Mouse (Mus musculus) forebrain, embryonic 14.5 days (tissue): ENCODE data around the gene Stox2. TPM values are rescaled to one million over a fixed set of nuclear protein-coding genes. Genes with fewer than 3 reads are reported as not detected.

Source experiments
- ATAC-seq: fragments of 200-750 bp; cut with Nextera tagmentation; 2 replicates; pipeline ENCODE4 v1.8.0; 2017; ENCODE audit warnings: mild to moderate bottlenecking, moderate library complexity
- DNase-seq: peaks from one replicate; pipeline ENCODE4 v3.0.0-alpha.2; 2015; ENCODE audit warnings: low spot score
- H3K27ac ChIP-seq: fragments of 300-500 bp; sonication (generic); 2 replicates; pipeline ENCODE4 v1.5.1; 2014; ENCODE audit warnings: low read depth, mild to moderate bottlenecking, control low read depth, low read length, moderate library complexity
- H3K27me3 ChIP-seq: fragments of 300-500 bp; sonication (generic); replicated peaks from 2 replicates; pipeline ENCODE4 v1.6.1; 2014; ENCODE audit warnings: low read length, control low read depth, mixed read lengths; ENCODE audit not compliant: control insufficient read depth, insufficient read depth
- H3K36me3 ChIP-seq: fragments of 300-500 bp; sonication (generic); 2 replicates; pipeline ENCODE4 v1.6.1; 2014; ENCODE audit warnings: low read length, control low read depth; ENCODE audit not compliant: control insufficient read depth, insufficient read depth
- H3K4me1 ChIP-seq: fragments of 300-500 bp; sonication (generic); 2 replicates; pipeline ENCODE4 v1.6.1; 2014; ENCODE audit warnings: antibody characterized with exemption, low read length, control low read depth; ENCODE audit not compliant: control insufficient read depth, insufficient read depth
- H3K4me2 ChIP-seq: fragments of 300-500 bp; sonication (generic); 2 replicates; pipeline ENCODE4 v1.6.1; 2014; ENCODE audit warnings: mild to moderate bottlenecking, control low read depth, low read length
- H3K4me3 ChIP-seq: fragments of 300-500 bp; sonication (generic); 2 replicates; pipeline ENCODE4 v1.5.1; 2014; ENCODE audit warnings: low read depth, low read length, control low read depth
- H3K9ac ChIP-seq: fragments of 300-500 bp; sonication (generic); 2 replicates; pipeline ENCODE4 v1.6.1; 2014; ENCODE audit warnings: mild to moderate bottlenecking, low read length, control low read depth, moderate library complexity
- H3K9me3 ChIP-seq: fragments of 300-500 bp; sonication (generic); replicated peaks from 2 replicates; pipeline ENCODE4 v1.6.1; 2016; ENCODE audit warnings: low read length, control low read depth, mixed read lengths; ENCODE audit not compliant: control insufficient read depth
- WGBS: fragments of 180-500 bp; shearing (Covaris S2); extraction: QIAGEN DNeasy Blood & Tissue Kit; methylation state at CpG from one replicate; pipeline ENCODE4 v1.1.7; 2014; 5-methylcytosine and 5-hydroxymethylcytosine counted together
- polyA plus RNA-seq: library from polyadenylated mRNA; unstranded; fragments of >200 nt; fragmentation: Nextera tagmentation; extraction: Ambion mirVana; gene quantifications from 2 replicates; pipeline ENCODE4 v1.2.1, GENCODE M21; 2014

The Stox2 gene
- polyA plus RNA-seq, 1 experiment from 2014 or later, result 33.3 TPM

GRCm38 (mm10) chr8:47241421-47242078, 204.6 kb downstream of the Stox2 start:
- H3K36me3 ChIP-seq, result no peaks in the 10 kb centered on the region
- ATAC-seq (no peak), DNase-seq (no peak)
- H3K9ac ChIP-seq, result peak overlapping the region; percentile 55
- peak overlapping the region; percentile 58 for H3K4me2 ChIP-seq
- peak overlapping the region; percentile 86 for H3K27ac ChIP-seq
- 5% methylated on average over 13 of the region's 13 CpGs for WGBS
- H3K27me3 ChIP-seq, result no peaks in the 10 kb centered on the region
- peak overlapping the region; percentile 25 for H3K4me3 ChIP-seq
- peaks cover 57% of the 10 kb centered on the region for H3K4me1 ChIP-seq
- no peaks in the 10 kb centered on the region for H3K9me3 ChIP-seq

- H3K9ac ChIP-seq, result peak overlapping the region; percentile 55
Measured at GRCm38 (mm10) chr8:47240871-47241270, 205.3 kb downstream of the Stox2 start.

GRCm38 (mm10) chr8:47240266-47240665, 205.9 kb downstream of the Stox2 start:
- WGBS, result 7% methylated on average over 7 of the region's 7 CpGs
- ATAC-seq, result no peak
- Histone ChIP-seq H3K4me2 (peak overlapping the region; percentile 58), H3K36me3 (no peaks in the 10 kb centered on the region), H3K4me1 (peaks cover 52% of the 10 kb centered on the region), H3K27me3 (no peaks in the 10 kb centered on the region), H3K9ac (peak overlapping the region; percentile 55; the same call in 1 of the 2 replicates), H3K27ac (peak overlapping the region; percentile 86), H3K4me3 (peak overlapping the region; percentile 2; the same call in 1 of the 2 replicates), H3K9me3 (no peaks in the 10 kb centered on the region)
- DNase-seq, result peak; percentile 59

More at GRCm38 (mm10) chr8:47240871-47241270, 205.3 kb downstream of the Stox2 start:
- Histone ChIP-seq H3K4me2 (peak overlapping the region; percentile 58), H3K4me3 (peak overlapping the region; percentile 25), H3K9me3 (no peaks in the 10 kb centered on the region), H3K4me1 (peaks cover 57% of the 10 kb centered on the region), H3K27ac (peak overlapping the region; percentile 86), H3K36me3 (no peaks in the 10 kb centered on the region), H3K27me3 (no peaks in the 10 kb centered on the region)
- WGBS, result 9% methylated on average over 4 of the region's 4 CpGs
- DNase-seq, result no peak
- ATAC-seq, result no peak

- ATAC-seq, result no peak
- no peak overlapping the region for H3K9ac ChIP-seq
- peaks cover 4% of the 10 kb centered on the region; the same call in 1 of the 2 replicates for H3K4me1 ChIP-seq
- no peak overlapping the region for H3K4me2 ChIP-seq
- 0 out of 2 replicates have a peak, but pooled peaks cover 3% of the 10 kb centered on the region for H3K36me3 ChIP-seq
- H3K27ac ChIP-seq, result no peak overlapping the region
- DNase-seq, result no peak
- no peaks in the 10 kb centered on the region for H3K27me3 ChIP-seq
- H3K9me3 ChIP-seq, result no peaks in the 10 kb centered on the region
- WGBS, result 41% methylated on average over 3 of the region's 3 CpGs
- no peak overlapping the region for H3K4me3 ChIP-seq
Measured at GRCm38 (mm10) chr8:47232081-47232480, 214.1 kb downstream of the Stox2 start.

- no peak for DNase-seq
- H3K4me3 ChIP-seq, result no peak overlapping the region
Measured at GRCm38 (mm10) chr8:47230057-47230456, 216.1 kb downstream of the Stox2 start.

GRCm38 (mm10) chr8:47221851-47222250, 224.3 kb downstream of the Stox2 start:
- no peak overlapping the region for H3K4me3 ChIP-seq
- H3K9ac ChIP-seq, result no peak overlapping the region
- H3K4me1 ChIP-seq, result peaks cover 15% of the 10 kb centered on the region
- H3K36me3 ChIP-seq, result no peaks in the 10 kb centered on the region
- no peaks in the 10 kb centered on the region for H3K9me3 ChIP-seq
- no peak overlapping the region for H3K27ac ChIP-seq
- WGBS, result 82% methylated on average over 5 of the region's 5 CpGs
- DNase-seq, result no peak
- no peaks in the 10 kb centered on the region for H3K27me3 ChIP-seq
- H3K4me2 ChIP-seq, result no peak overlapping the region
- no peak for ATAC-seq

More at GRCm38 (mm10) chr8:47230057-47230456, 216.1 kb downstream of the Stox2 start:
- Histone ChIP-seq H3K4me2 (no peak overlapping the region), H3K36me3 (0 out of 2 replicates have a peak, but pooled peaks cover 3% of the 10 kb centered on the region), H3K9me3 (no peaks in the 10 kb centered on the region), H3K27ac (no peak overlapping the region), H3K27me3 (no peaks in the 10 kb centered on the region), H3K9ac (no peak overlapping the region), H3K4me1 (peaks cover 4% of the 10 kb centered on the region; the same call in 1 of the 2 replicates)
- ATAC-seq, result no peak
- WGBS, result 87% methylated on average over 5 of the region's 5 CpGs

GRCm38 (mm10) chr8:47221191-47221590, 225.0 kb downstream of the Stox2 start:
- Histone ChIP-seq H3K27me3 (no peaks in the 10 kb centered on the region), H3K4me1 (peaks cover 15% of the 10 kb centered on the region), H3K9ac (no peak overlapping the region), H3K4me3 (no peak overlapping the region), H3K27ac (no peak overlapping the region), H3K4me2 (no peak overlapping the region), H3K36me3 (no peaks in the 10 kb centered on the region), H3K9me3 (no peaks in the 10 kb centered on the region)
- DNase-seq (no peak), ATAC-seq (no peak)
- WGBS, result 64% methylated on average over 10 of the region's 10 CpGs

- no peak overlapping the region for H3K27ac ChIP-seq
- H3K9ac ChIP-seq, result no peak overlapping the region
- H3K4me3 ChIP-seq, result no peak overlapping the region
- WGBS, result 58% methylated on average over 5 of the region's 5 CpGs
- no peak for ATAC-seq
- no peaks in the 10 kb centered on the region for H3K27me3 ChIP-seq
- DNase-seq, result no peak
- no peaks in the 10 kb centered on the region for H3K9me3 ChIP-seq
- no peak overlapping the region for H3K4me2 ChIP-seq
- H3K36me3 ChIP-seq, result no peaks in the 10 kb centered on the region
- H3K4me1 ChIP-seq, result peaks cover 15% of the 10 kb centered on the region
Measured at GRCm38 (mm10) chr8:47220390-47220789, 225.8 kb downstream of the Stox2 start.

- WGBS, result 23% methylated on average over 6 of the region's 6 CpGs
- Histone ChIP-seq H3K9ac (peak overlapping the region; percentile 37; the same call in 1 of the 2 replicates), H3K27me3 (no peaks in the 10 kb centered on the region), H3K4me1 (peaks cover 15% of the 10 kb centered on the region), H3K4me3 (no peak overlapping the region), H3K27ac (peak overlapping the region; percentile 88), H3K4me2 (peak overlapping the region; percentile 16; the same call in 1 of the 2 replicates), H3K9me3 (no peaks in the 10 kb centered on the region), H3K36me3 (no peaks in the 10 kb centered on the region)
- DNase-seq, result no peak
- ATAC-seq, result peak; percentile 36
Measured at GRCm38 (mm10) chr8:47218536-47218935, 227.6 kb downstream of the Stox2 start.
